Mouse (Mus musculus) lung, postnatal 0 days (tissue): ENCODE measurements around the gene Tln2.

Source experiments
- CTCF ChIP-seq: IDR thresholded peaks from 2 replicates; pipeline ENCODE4 v1.5.1; 2016; ENCODE audit warnings: antibody characterized with exemption, mild to moderate bottlenecking
- EP300 ChIP-seq: IDR thresholded peaks from 2 replicates; pipeline ENCODE4 v1.6.1; 2016; ENCODE audit warnings: antibody characterized with exemption, mild to moderate bottlenecking, control low read depth

DNA sequence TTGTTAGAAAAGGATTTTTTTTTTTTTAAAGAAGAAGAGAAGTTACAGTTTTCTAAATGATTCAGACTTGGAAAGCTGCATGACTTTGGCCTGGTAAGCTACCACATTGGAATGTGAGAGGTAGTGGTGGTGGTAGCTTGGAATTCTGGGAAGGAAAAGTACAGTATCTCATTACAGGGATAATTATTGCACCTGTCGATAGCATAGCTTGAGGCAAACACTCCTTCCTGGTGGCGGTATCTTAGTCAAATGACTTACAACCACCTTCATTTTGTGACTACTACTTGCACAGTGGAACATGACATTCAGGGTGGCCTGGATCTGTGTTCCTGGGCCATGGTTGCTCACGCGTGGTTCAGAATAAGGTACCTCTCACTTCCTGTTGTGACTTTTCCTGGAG lies 348.3 kb downstream of the Tln2 start:
- TF ChIP-seq EP300 (no peak), CTCF (no peak)
